Mouse (Mus musculus) limb, embryonic 14.5 days (tissue): ENCODE results near the gene Gm10840. TPM values are rescaled to one million over a fixed set of nuclear protein-coding genes. Genes with fewer than 3 reads are reported as not detected.
"Not testable (repeated sequence)": the region's sequence is repeated elsewhere in the genome, so short reads cannot be mapped to it uniquely, and the experiment has no call there.

ENCODE experiments used
- ATAC-seq: fragments of 200-750 bp; cut with Nextera tagmentation; 2 replicates; pipeline ENCODE4 v1.8.0; 2017; ENCODE audit warnings: low read depth, moderate number of reproducible peaks, moderate TSS enrichment; ENCODE audit not compliant: low FRiP score
- DNase-seq: peaks from one replicate; pipeline ENCODE4 v3.0.0-alpha.2; 2015; ENCODE audit warnings: low spot score
- H3K27ac ChIP-seq: fragments of 300-500 bp; sonication (generic); replicated peaks from 2 replicates; pipeline ENCODE4 v1.5.1; 2014; ENCODE audit warnings: low read depth, mild to moderate bottlenecking, low read length, moderate library complexity, mixed read lengths
- H3K27me3 ChIP-seq: fragments of 300-500 bp; sonication (generic); 2 replicates; pipeline ENCODE4 v1.6.1; 2014; ENCODE audit warnings: low read length, mixed read lengths; ENCODE audit not compliant: control insufficient read depth, insufficient read depth
- H3K36me3 ChIP-seq: fragments of 300-500 bp; sonication (generic); 2 replicates; pipeline ENCODE4 v1.6.1; 2014; ENCODE audit warnings: mild to moderate bottlenecking, low read length, moderate library complexity, mixed read lengths; ENCODE audit not compliant: control insufficient read depth, insufficient read depth
- H3K4me1 ChIP-seq: fragments of 300-500 bp; sonication (generic); 2 replicates; pipeline ENCODE4 v1.6.1; 2014; ENCODE audit warnings: antibody characterized with exemption, low read length, mixed read lengths; ENCODE audit not compliant: control insufficient read depth, insufficient read depth
- H3K4me2 ChIP-seq: fragments of 300-500 bp; sonication (generic); replicated peaks from 2 replicates; pipeline ENCODE4 v1.6.1; 2014; ENCODE audit warnings: low read depth, mild to moderate bottlenecking, low read length, moderate library complexity; ENCODE audit not compliant: severe bottlenecking
- H3K4me3 ChIP-seq: fragments of 300-500 bp; sonication (generic); replicated peaks from 2 replicates; pipeline ENCODE4 v1.5.1; 2014; ENCODE audit warnings: low read length
- H3K9ac ChIP-seq: fragments of 300-500 bp; sonication (generic); 2 replicates; pipeline ENCODE4 v1.6.1; 2014; ENCODE audit warnings: mild to moderate bottlenecking, low read depth, low read length, moderate library complexity; ENCODE audit not compliant: severe bottlenecking
- H3K9me3 ChIP-seq: fragments of 300-500 bp; sonication (generic); 2 replicates; pipeline ENCODE4 v1.6.1; 2016; ENCODE audit warnings: low read length; ENCODE audit not compliant: control insufficient read depth
- POLR2A ChIP-seq: fragments of 200-500 bp; IDR thresholded peaks from 2 replicates; pipeline ENCODE4 v1.8.0; 2012; ENCODE audit warnings: inconsistent platforms, mild to moderate bottlenecking, moderate library complexity, borderline replicate concordance; ENCODE audit not compliant: insufficient read depth, insufficient read length; ENCODE audit errors: extremely low read depth
- WGBS: fragments of 180-500 bp; shearing (Covaris S2); extraction: QIAGEN DNeasy Blood & Tissue Kit; methylation state at CpG from one replicate; pipeline ENCODE4 v1.1.7; 2014; 5-methylcytosine and 5-hydroxymethylcytosine counted together
- polyA plus RNA-seq, 2 experiments: library from polyadenylated mRNA; depleted of rRNA in 1 of 2; stranded (reverse) in 1 of 2; unstranded in 1 of 2; fragments of >200 nt; fragmentation: Nextera tagmentation in 1 of 2; extraction: Ambion mirVana in 1 of 2; gene quantifications; 2 replicates each; pipeline versions ENCODE4 v1.2.1 to v1.2.3; 2012 to 2014

Gene Gm10840
- polyA plus RNA-seq, 2 experiments, result not detected

- Histone ChIP-seq H3K27ac (no peak overlapping the region), H3K36me3 (peaks cover 72% of the 10 kb centered on the region), H3K4me2 (no peak overlapping the region), H3K4me1 (no peaks in the 10 kb centered on the region), H3K27me3 (no peaks in the 10 kb centered on the region), H3K4me3 (no peak overlapping the region), H3K9ac (no peak overlapping the region), H3K9me3 (no peaks in the 10 kb centered on the region)
- no peak for TF ChIP-seq POLR2A
- 72% methylated on average over 1 of the region's 1 CpGs for WGBS
- ATAC-seq (no peak), DNase-seq (no peak)
Measured at GRCm38 (mm10) chr11:106125827-106126226, 34.8 kb upstream of the Gm10840 start.

DNA sequence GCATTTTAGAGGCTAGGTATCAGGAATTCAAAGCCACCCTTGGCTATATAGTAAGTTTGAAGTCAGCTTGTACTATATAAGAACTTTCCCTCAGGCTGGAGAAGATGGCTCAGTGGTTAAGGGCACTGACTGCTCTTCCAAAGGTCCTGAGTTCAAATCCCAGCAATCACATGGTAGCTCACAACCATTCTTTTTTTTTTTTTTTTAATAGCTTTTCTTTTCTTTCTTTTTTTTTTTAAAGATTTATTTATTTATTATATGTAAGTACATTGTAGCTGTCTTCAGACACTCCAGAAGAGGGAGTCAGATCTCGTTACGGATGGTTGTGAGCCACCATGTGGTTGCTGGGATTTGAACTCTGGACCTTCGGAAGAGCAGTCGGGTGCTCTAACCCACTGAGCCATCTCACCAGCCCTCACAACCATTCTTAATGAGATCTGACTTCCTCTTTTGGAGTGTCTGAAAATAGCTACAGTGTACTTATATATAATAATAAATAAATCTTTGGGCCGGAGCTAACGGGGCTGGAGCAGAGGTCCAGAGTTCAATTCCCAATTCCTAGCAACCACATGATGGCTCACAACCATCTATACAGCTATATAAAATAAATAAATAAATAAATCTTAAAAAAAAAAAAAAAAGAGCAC lies 33.8 kb upstream of the Gm10840 start:
- H3K36me3 ChIP-seq, result peaks cover 62% of the 10 kb centered on the region
- 93% methylated on average over 4 of the region's 6 CpGs for WGBS
- ATAC-seq, result not testable (repeated sequence)

DNA sequence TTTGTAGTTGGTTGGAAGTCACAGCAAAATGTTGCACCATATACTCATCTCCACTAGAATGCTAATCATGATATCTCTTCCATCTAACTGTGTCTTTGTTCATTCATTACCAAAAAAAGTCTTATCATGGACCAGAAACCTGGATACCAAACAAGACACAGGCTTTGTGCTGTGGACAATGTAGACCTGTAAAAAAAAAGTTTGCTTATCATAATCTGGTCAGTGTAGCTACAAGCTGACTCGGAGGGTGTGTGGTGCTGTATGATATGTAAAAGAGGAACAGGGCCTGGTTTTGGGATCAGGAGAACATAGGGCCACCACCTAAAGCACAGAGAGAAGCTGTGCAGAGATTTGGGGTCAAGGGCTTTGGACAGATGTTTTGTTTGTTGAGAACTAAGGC lies 31.2 kb upstream of the Gm10840 start:
- no peak overlapping the region for H3K4me3 ChIP-seq
- 100% methylated on average over 1 of the region's 1 CpGs for WGBS
- H3K9ac ChIP-seq, result no peak overlapping the region
- H3K27me3 ChIP-seq, result no peaks in the 10 kb centered on the region
- H3K27ac ChIP-seq, result no peak overlapping the region
- DNase-seq, result no peak
- H3K36me3 ChIP-seq, result peaks cover 41% of the 10 kb centered on the region
- no peaks in the 10 kb centered on the region for H3K9me3 ChIP-seq
- TF ChIP-seq POLR2A, result no peak
- no peak for ATAC-seq
- H3K4me1 ChIP-seq, result no peaks in the 10 kb centered on the region
- no peak overlapping the region for H3K4me2 ChIP-seq

More for the DNA sequence above, 33.8 kb upstream of the Gm10840 start:
- not testable (repeated sequence) for H3K27ac ChIP-seq, H3K9me3 ChIP-seq, H3K9ac ChIP-seq, H3K4me2 ChIP-seq, H3K4me3 ChIP-seq, H3K27me3 ChIP-seq, H3K4me1 ChIP-seq, DNase-seq

DNA sequence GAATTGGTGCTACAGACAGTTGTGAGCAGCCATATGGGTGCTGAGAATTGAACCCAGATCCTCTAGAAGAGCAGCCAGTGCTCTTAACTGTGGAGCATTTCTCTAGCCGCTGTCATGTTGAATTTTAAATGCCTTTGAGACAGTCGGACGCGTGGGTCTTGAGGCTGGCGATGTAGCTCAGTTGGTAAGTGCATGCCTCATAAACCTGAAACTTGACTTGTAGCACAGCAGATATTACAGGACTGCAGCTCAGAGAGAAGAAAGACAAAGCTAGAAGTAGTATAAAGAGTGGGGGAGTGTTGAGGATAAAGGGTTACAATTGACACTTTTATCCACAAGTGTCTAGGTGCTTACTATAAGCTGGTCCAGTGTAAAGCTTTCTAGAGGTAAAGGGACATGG lies 28.1 kb upstream of the Gm10840 start:
- Histone ChIP-seq H3K4me1 (no peaks in the 10 kb centered on the region), H3K4me3 (no peak overlapping the region), H3K4me2 (no peak overlapping the region), H3K36me3 (peaks cover 45% of the 10 kb centered on the region), H3K27ac (no peak overlapping the region), H3K9me3 (no peaks in the 10 kb centered on the region), H3K27me3 (no peaks in the 10 kb centered on the region), H3K9ac (no peak overlapping the region)
- no peak for TF ChIP-seq POLR2A
- 90% methylated on average over 5 of the region's 5 CpGs for WGBS
- ATAC-seq (no peak), DNase-seq (no peak)

DNA sequence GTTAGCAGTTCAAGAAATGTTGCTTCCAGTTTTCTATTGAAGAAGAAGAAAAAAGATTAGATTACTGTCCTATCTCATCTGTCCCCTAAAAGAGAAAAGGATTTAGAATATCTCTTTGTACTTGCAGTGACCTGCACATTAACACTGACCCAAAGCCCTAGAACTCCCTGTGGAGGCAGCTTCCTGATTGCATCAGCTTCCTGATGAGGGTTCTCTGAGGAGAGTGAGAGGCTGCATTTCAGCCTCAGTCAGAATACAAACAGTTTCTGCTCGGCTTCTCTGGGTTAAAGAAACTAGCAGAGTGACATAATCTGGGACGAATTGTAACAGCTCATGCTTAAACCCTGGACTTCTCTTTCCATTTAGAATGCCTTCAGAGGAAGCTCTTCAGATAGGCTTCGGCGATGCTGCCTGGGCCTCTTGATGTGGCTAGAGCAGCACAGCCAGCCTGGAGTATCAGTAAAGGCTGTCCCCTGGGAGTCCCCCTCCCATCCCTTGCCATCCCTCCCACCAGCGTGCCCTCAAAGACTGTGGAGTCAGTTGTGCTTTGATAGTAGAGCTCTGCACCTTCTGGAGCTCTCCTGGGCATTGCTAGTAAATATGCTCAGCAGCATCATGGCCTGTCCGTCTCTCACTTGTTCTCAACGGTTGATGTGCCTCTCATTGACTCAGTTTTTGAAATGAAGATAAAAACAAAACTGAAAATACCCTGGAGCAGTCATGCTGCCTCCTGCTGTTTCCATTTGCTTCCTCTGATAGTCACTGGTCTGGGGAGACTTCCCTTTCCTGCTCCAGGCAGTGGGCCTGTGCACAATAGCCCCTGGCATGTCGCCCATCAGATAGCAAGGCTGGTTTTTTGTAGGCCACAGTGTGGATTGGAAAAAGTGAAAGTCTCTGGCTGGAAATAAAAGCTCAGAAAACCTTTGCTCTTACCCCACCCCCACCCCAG lies 25.8 kb upstream of the Gm10840 start:
- ATAC-seq (no peak), DNase-seq (peak; percentile 30)
- WGBS, result 49% methylated on average over 8 of the region's 8 CpGs
- Histone ChIP-seq H3K27ac (peak overlapping the region; percentile 50; the same call in 1 of the 2 replicates), H3K27me3 (no peaks in the 10 kb centered on the region), H3K4me2 (no peak overlapping the region), H3K36me3 (peaks cover 35% of the 10 kb centered on the region), H3K9me3 (no peaks in the 10 kb centered on the region), H3K9ac (no peak overlapping the region), H3K4me1 (no peaks in the 10 kb centered on the region), H3K4me3 (no peak overlapping the region)
- no peak for TF ChIP-seq POLR2A
